Mouse (Mus musculus): ENCODE results near the gene Gpr85.

DNA sequence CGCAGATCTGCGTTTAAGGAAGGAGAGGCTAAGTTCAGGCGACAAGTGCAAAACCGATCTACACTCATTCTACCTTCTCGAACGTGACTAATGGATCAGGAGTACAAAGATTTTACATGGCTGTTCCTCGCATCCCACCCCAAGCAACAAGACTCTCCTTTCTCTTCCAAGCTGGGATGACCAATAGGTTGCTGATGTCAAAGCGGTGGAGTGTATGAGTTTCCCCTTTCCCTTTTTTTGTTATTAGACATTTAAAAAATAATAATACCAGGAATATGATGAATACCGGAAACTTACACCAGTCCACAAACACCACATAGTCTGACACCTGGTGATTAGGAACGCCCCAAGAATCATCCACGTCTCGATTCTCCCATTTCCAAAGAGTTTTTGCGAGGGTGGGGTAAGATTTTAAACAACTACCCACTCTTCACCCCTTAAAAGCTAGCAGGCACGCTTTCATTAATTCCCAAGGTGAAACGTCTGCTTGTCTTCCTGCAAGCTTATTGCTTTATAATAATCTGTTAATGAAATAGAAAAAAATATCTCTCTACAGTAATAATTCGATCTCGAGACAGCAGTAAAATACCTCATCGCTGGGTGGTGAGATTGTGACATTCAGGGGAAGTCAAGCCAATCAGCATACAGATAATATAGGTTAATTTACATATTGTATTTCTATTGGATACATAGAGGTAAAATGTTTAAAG is at the start of gene Gpr85:
- TF ChIP-seq EP300 (IDR thresholded peaks at IDR 0.05; ENCODE audit: insufficient read depth, low read depth, low read length) (no peak), POLR2A (IDR thresholded peaks at IDR 0.05; ENCODE audit: insufficient read depth, low read depth, low read length) (no peak)

All from heart, adult 2 months (tissue).